Mouse (Mus musculus): ENCODE measurements around the gene Zfp386.

DNA sequence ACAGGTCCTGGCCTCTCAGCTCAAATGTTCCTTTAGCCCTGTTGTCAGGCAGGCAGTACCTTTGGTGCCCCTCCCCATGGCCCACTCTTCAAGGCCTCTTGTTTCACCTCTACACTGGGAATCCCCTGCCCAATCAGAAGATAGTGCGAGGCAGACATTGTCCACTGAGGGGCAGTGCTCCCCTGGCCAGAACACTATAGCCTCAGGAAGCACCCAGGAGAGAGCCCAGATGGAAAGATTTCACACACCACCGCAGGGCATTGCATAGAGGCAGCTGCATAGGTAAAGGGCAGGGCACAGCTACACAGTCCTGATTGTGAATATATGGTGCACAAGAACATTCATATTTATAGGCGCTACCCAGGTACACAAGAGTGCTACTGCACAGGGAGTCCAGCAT is 23.5 kb downstream of the Zfp386 start:
- TF ChIP-seq CTCF (IDR thresholded peaks at IDR 0.05): peak; percentile 84
- no peak for TF ChIP-seq EP300 (IDR thresholded peaks at IDR 0.05)
